7 mouse cellular contexts compared by ENCODE assay signal in the genomic region with DNA sequence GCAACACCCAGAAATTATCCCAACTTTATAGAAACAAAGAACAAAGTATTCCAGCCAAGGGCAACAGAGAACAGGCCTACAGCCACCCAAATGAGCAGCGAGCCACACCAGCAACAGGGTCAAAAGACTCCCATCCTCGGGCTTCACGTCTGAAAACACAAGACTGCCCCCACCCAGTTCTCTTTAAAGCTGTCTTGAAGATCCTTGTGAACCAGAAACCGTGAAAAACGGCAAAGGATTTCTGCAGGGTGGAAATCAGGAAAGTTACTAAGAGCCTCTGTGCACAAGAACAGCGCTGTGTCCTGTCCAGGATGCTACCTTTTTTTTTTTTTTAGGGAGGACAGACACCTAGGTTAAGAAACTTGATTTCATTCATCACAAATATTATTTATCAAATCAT. TPM values are rescaled to one million over a fixed set of nuclear protein-coding genes. Genes with fewer than 3 reads are reported as not detected.
DNase-seq lines count a peak whose midpoint lies in the region; ATAC-seq and TF ChIP-seq lines count a peak whose summit lies in the region.

No protein-coding gene starts in this region.

- peaks cover 5% of the 10 kb centered on the region; the same call in 1 of the 2 replicates for H3K4me1 ChIP-seq in lung, embryonic 14.5 days (ENCODE audit: insufficient read depth)
- peaks cover 29% of the 10 kb centered on the region for H3K4me1 ChIP-seq in embryonic facial prominence, embryonic 15.5 days
- H3K4me1 ChIP-seq in intestine, postnatal 0 days (replicated peaks; ENCODE audit: control insufficient read depth, insufficient read depth, low read length) = 0 out of 2 replicates have a peak, but pooled peaks cover 8% of the 10 kb centered on the region
- H3K4me1 ChIP-seq in neural tube, embryonic 15.5 days = peaks cover 33% of the 10 kb centered on the region

- H3K36me3 ChIP-seq in lung, embryonic 14.5 days (ENCODE audit: insufficient read depth) = peaks cover 16% of the 10 kb centered on the region; the same call in 1 of the 2 replicates
- peaks cover 15% of the 10 kb centered on the region for H3K36me3 ChIP-seq in embryonic facial prominence, embryonic 15.5 days
- no peaks in the 10 kb centered on the region for H3K36me3 ChIP-seq in intestine, postnatal 0 days (ENCODE audit: control insufficient read depth, insufficient read depth)
- H3K36me3 ChIP-seq in neural tube, embryonic 15.5 days = peaks cover 10% of the 10 kb centered on the region; the same call in 1 of the 2 replicates

- no peaks in the 10 kb centered on the region for H3K27me3 ChIP-seq in lung, embryonic 14.5 days (ENCODE audit: insufficient read depth, low read length)
- no peaks in the 10 kb centered on the region for H3K27me3 ChIP-seq in embryonic facial prominence, embryonic 15.5 days
- no peaks in the 10 kb centered on the region for H3K27me3 ChIP-seq in intestine, postnatal 0 days (replicated peaks; ENCODE audit: control insufficient read depth, insufficient read depth, low read length)
- no peaks in the 10 kb centered on the region for H3K27me3 ChIP-seq in neural tube, embryonic 15.5 days (replicated peaks)

- no peak for ATAC-seq in lung, embryonic 14.5 days (ENCODE audit: insufficient read depth)
- ATAC-seq in embryonic facial prominence, embryonic 15.5 days (ENCODE audit: insufficient number of reproducible peaks, low FRiP score, low TSS enrichment, low read depth) = no peak
- ATAC-seq in intestine, postnatal 0 days = no peak
- no peak for ATAC-seq in neural tube, embryonic 15.5 days (ENCODE audit: low FRiP score)

- H3K4me2 ChIP-seq in lung, embryonic 14.5 days = peak overlapping the region; percentile 74
- peak overlapping the region; percentile 91 for H3K4me2 ChIP-seq in embryonic facial prominence, embryonic 15.5 days (replicated peaks)
- peak overlapping the region; percentile 87 for H3K4me2 ChIP-seq in intestine, postnatal 0 days (replicated peaks; ENCODE audit: low read depth)
- peak overlapping the region; percentile 95 for H3K4me2 ChIP-seq in neural tube, embryonic 15.5 days

- peak overlapping the region; percentile 27; the same call in 1 of the 2 replicates for H3K27ac ChIP-seq in lung, embryonic 14.5 days (ENCODE audit: low read depth)
- no peak overlapping the region for H3K27ac ChIP-seq in embryonic facial prominence, embryonic 15.5 days (replicated peaks)
- H3K27ac ChIP-seq in intestine, postnatal 0 days (ENCODE audit: low read depth, low read length) = peak overlapping the region; percentile 55
- no peak overlapping the region for H3K27ac ChIP-seq in neural tube, embryonic 15.5 days (replicated peaks)

- no peak for DNase-seq in lung, embryonic 14.5 days
- no peak for DNase-seq in lung, postnatal 4 days
- DNase-seq in embryo, embryonic 10.5 days (ENCODE audit: low spot score) = no peak
- DNase-seq in spleen, adult 12 weeks (ENCODE audit: low spot score) = no peak

- peak overlapping the region; percentile 77 for H3K4me3 ChIP-seq in lung, embryonic 14.5 days (ENCODE audit: low read depth, low read length)
- H3K4me3 ChIP-seq in embryonic facial prominence, embryonic 15.5 days (replicated peaks) = peak overlapping the region; percentile 80
- H3K4me3 ChIP-seq in intestine, postnatal 0 days (ENCODE audit: low read depth, low read length) = peak overlapping the region; percentile 89
- peak overlapping the region; percentile 78 for H3K4me3 ChIP-seq in neural tube, embryonic 15.5 days (replicated peaks)

- H3K9me3 ChIP-seq in lung, embryonic 14.5 days (ENCODE audit: low read depth, low read length) = no peaks in the 10 kb centered on the region
- no peaks in the 10 kb centered on the region for H3K9me3 ChIP-seq in embryonic facial prominence, embryonic 15.5 days (replicated peaks)
- H3K9me3 ChIP-seq in intestine, postnatal 0 days (ENCODE audit: control insufficient read depth) = no peaks in the 10 kb centered on the region
- H3K9me3 ChIP-seq in neural tube, embryonic 15.5 days (replicated peaks) = no peaks in the 10 kb centered on the region

- peak overlapping the region; percentile 77; the same call in 1 of the 2 replicates for H3K9ac ChIP-seq in lung, embryonic 14.5 days
- H3K9ac ChIP-seq in embryonic facial prominence, embryonic 15.5 days = no peak overlapping the region
- peak overlapping the region; percentile 92 for H3K9ac ChIP-seq in intestine, postnatal 0 days (ENCODE audit: low read depth, low read length)
- peak overlapping the region; percentile 78; the same call in 1 of the 2 replicates for H3K9ac ChIP-seq in neural tube, embryonic 15.5 days (replicated peaks)

- TF ChIP-seq CTCF in lung, embryonic 14.5 days (IDR thresholded peaks at IDR 0.05; ENCODE audit: low read depth) = no peak
- TF ChIP-seq CTCF in intestine, postnatal 0 days (IDR thresholded peaks at IDR 0.05; ENCODE audit: low read depth) = no peak

- 34% methylated on average over 6 of the region's 6 CpGs for WGBS in lung, embryonic 14.5 days
- WGBS in embryonic facial prominence, embryonic 15.5 days = 40% methylated on average over 6 of the region's 6 CpGs
- WGBS in intestine, postnatal 0 days = 37% methylated on average over 6 of the region's 6 CpGs
- 44% methylated on average over 6 of the region's 6 CpGs for WGBS in neural tube, embryonic 15.5 days

RNA-seq across cellular contexts. Expression of gene Rab43, which starts 1.7 kb away (rescaled TPM):
- polyA plus RNA-seq in lung, embryonic 14.5 days (2014; fragmentation: Nextera tagmentation; extraction: Ambion mirVana) = 12.2 and 12.5 TPM in 2 replicates
- 11.5 and 18.0 TPM in 2 replicates for polyA plus RNA-seq in embryonic facial prominence, embryonic 15.5 days (2015; fragmentation: Nextera tagmentation; extraction: Ambion mirVana)
- 25.5 and 25.9 TPM in 2 replicates for polyA plus RNA-seq in intestine, postnatal 0 days (2015; fragmentation: Nextera tagmentation; extraction: Ambion mirVana)
- 11.5 and 12.5 TPM in 2 replicates for polyA plus RNA-seq in neural tube, embryonic 15.5 days (2015; fragmentation: Nextera tagmentation; extraction: Ambion mirVana)

RNA-seq across cellular contexts. Expression of gene Gm45140, which starts 25.3 kb away (rescaled TPM):
- 3.3 and 5.0 TPM in 2 replicates for polyA plus RNA-seq in lung, embryonic 14.5 days (2014; fragmentation: Nextera tagmentation; extraction: Ambion mirVana)
- 3.4 and 5.9 TPM in 2 replicates for polyA plus RNA-seq in embryonic facial prominence, embryonic 15.5 days (2015; fragmentation: Nextera tagmentation; extraction: Ambion mirVana)
- 1.3 and 2.0 TPM in 2 replicates for polyA plus RNA-seq in intestine, postnatal 0 days (2015; fragmentation: Nextera tagmentation; extraction: Ambion mirVana)
- polyA plus RNA-seq in neural tube, embryonic 15.5 days (2015; fragmentation: Nextera tagmentation; extraction: Ambion mirVana) = 1.5 and 2.1 TPM in 2 replicates

RNA-seq across cellular contexts. Expression of gene Isy1, which starts 28.3 kb away (rescaled TPM):
- polyA plus RNA-seq in lung, embryonic 14.5 days (2014; fragmentation: Nextera tagmentation; extraction: Ambion mirVana) = 50.8 and 52.9 TPM in 2 replicates
- polyA plus RNA-seq in embryonic facial prominence, embryonic 15.5 days (2015; fragmentation: Nextera tagmentation; extraction: Ambion mirVana) = 45.8 and 48.7 TPM in 2 replicates
- polyA plus RNA-seq in intestine, postnatal 0 days (2015; fragmentation: Nextera tagmentation; extraction: Ambion mirVana) = 24.5 and 26.4 TPM in 2 replicates
- 22.6 and 30.8 TPM in 2 replicates for polyA plus RNA-seq in neural tube, embryonic 15.5 days (2015; fragmentation: Nextera tagmentation; extraction: Ambion mirVana)

RNA-seq across cellular contexts. Expression of gene Gp9, which starts 32.4 kb away (rescaled TPM):
- polyA plus RNA-seq in lung, embryonic 14.5 days (2014; fragmentation: Nextera tagmentation; extraction: Ambion mirVana) = 4.0 and 4.3 TPM in 2 replicates
- 0.83 and 0.97 TPM in 2 replicates for polyA plus RNA-seq in embryonic facial prominence, embryonic 15.5 days (2015; fragmentation: Nextera tagmentation; extraction: Ambion mirVana)
- 2.1 and 2.3 TPM in 2 replicates for polyA plus RNA-seq in intestine, postnatal 0 days (2015; fragmentation: Nextera tagmentation; extraction: Ambion mirVana)
- 0.56 and 0.65 TPM in 2 replicates for polyA plus RNA-seq in neural tube, embryonic 15.5 days (2015; fragmentation: Nextera tagmentation; extraction: Ambion mirVana)

RNA-seq across cellular contexts. Expression of gene Cnbp, which starts 40.6 kb away (rescaled TPM):
- 1,237 and 1,257 TPM in 2 replicates for polyA plus RNA-seq in lung, embryonic 14.5 days (2014; fragmentation: Nextera tagmentation; extraction: Ambion mirVana)
- 999 and 1,010 TPM in 2 replicates for polyA plus RNA-seq in embryonic facial prominence, embryonic 15.5 days (2015; fragmentation: Nextera tagmentation; extraction: Ambion mirVana)
- polyA plus RNA-seq in intestine, postnatal 0 days (2015; fragmentation: Nextera tagmentation; extraction: Ambion mirVana) = 385 and 395 TPM in 2 replicates
- 511 and 660 TPM in 2 replicates for polyA plus RNA-seq in neural tube, embryonic 15.5 days (2015; fragmentation: Nextera tagmentation; extraction: Ambion mirVana)

Comparison
In these comparisons a context has a peak if more than half of its experiments do, and no peak if none do; other contexts are left out.
1. H3K27ac ChIP-seq: peak in lung, embryonic 14.5 days (single experiment) and intestine, postnatal 0 days (single experiment); none in embryonic facial prominence, embryonic 15.5 days (single experiment) and neural tube, embryonic 15.5 days (single experiment).
2. Peak in every context shown above with its lines, with median percentiles within 50 percentile points of each other: H3K4me2 ChIP-seq and H3K4me3 ChIP-seq.